Mouse (Mus musculus): ENCODE results near the gene Med12l.

GRCm38 (mm10) chr3:59102146-59102545 lies 96.5 kb downstream of the Med12l start:
- TF ChIP-seq CTCF (IDR thresholded peaks at IDR 0.05; ENCODE audit: low read depth, low read length) (no peak), POLR2AphosphoS5 (IDR thresholded peaks at IDR 0.05; ENCODE audit: insufficient replicate concordance, low read depth, low read length) (no peak)
